Mouse (Mus musculus): ENCODE results near the gene Trim67.
"Not testable (repeated sequence)": the region's sequence is repeated elsewhere in the genome, so short reads cannot be mapped to it uniquely, and the experiment has no call there.

Trim67 gene

DNA sequence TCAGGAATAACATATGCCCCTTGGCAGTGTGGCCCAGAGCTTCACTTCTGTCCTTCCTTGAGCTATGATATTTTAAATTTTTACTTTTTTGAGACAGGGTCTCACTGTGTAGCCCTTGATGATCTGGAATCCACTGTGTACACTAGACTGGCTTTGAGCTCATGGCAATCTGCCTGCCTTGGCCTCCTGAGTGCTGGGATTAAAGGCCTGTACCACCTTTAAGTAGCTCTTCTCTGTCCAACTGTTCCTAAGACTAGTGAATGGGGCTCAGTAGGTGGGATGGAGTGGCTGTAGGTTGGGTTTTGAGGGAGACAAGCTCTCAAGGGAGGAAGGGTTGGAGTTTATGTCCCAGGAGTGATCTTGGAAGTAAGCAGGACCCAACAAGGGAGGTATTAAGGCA, 43.0 kb downstream of the Trim67 start:
- no peak for DNase-seq

DNA sequence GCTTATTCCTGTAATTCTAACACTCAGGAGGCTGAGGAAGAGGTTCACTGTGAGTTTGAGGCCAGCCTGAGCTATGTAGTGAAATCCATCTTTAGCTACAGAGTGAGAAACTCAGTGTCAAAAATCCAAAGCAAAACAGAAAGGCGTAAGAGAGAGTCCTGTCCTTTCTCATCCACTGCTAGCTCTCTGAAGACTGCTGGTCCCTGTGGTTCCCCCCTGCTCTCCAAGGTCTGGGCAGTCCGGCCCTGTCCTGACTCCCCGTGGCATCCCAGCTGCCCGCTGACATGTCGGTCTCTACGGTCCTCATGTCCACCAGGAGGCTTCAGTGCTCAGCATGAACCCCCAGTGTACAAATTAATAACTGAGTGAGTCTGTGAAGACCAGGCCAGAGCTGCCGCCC, 43.4 kb downstream of the Trim67 start:
- no peak for DNase-seq

DNA sequence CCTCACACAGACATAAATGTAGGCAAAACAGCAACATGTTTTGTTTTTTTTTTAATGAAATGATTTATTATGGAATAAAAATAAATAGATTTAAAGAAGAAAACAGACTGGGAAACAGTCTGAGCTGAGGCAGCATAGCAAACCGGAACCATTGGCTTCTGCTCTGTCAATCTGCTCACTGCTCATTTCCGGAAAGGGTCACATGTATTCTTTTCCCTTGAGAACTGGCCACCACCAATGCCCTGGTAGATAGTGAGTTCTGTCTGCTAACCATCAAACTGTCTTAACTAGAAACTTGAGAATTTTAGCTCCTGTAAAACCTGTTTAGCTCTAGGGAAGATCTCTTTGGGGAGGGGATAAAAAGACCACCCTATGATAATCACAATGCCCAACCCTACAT, 44.0 kb downstream of the Trim67 start:
- DNase-seq, result no peak

DNA sequence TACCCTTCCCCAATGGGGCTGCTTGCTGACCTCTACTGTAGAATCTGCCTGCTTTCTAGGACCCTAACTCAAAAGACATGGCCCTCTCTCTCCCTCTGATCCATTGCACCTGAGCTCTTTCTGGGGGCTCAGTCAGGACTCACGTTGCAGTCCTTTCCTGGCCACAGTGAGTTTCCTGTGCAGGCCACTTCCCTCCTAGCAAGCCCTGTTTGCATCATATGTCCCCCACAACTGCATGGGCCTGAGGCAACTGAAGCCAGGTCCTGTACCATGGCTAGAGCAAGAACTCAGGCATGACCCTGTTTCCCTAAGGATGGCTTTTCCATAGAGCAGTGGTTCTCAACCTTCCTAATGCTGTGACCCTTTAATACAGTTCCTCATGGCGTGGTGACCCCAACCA, 45.1 kb downstream of the Trim67 start:
- no peak for DNase-seq

- DNase-seq, result no peak
Observed at GRCm38 (mm10) chr8:124839371-124839770, 46.5 kb downstream of the Trim67 start.

DNA sequence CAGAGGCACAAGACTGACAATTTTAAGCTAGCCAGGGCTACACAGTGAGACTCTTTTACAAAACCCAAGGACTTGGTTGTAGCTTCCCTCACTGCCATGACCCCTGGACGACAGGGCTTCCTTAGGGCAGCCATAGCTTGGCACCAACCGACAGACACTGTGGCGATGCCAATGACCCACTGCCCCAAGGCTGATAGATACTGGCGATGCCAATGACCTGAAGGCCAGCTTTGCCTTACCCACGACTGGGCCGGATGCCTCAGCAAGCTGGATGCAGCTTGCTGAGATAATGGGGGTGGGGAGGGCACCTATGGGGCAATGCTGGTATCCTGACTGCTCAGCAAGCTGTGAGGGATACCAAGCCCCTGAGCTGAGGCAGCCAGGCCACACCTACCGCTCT, 48.0 kb downstream of the Trim67 start:
- no peak for DNase-seq

- DNase-seq, result no peak
Observed at GRCm38 (mm10) chr8:124841775-124842174, 48.9 kb downstream of the Trim67 start.

DNA sequence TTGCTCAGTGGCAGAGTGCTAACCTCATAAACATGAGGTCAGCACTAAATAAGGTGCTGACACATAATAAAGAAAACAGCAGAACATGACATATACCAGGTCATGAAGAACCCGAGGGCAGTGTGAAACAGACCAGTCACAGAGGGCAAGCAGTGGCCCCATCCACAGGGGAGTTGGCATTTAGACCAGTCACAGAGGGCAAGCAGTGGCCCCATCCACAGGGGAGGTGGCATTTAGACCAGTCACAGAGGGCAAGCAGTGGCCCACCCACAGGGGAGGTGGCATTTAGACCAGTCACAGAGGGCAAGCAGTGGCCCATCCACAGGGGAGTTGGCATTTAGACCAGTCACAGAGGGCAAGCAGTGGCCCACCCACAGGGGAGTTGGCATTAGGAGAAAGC, 50.0 kb downstream of the Trim67 start:
- DNase-seq, result not testable (repeated sequence)

- peak; percentile 71 for DNase-seq
Observed at GRCm38 (mm10) chr8:124845131-124845530, 52.2 kb downstream of the Trim67 start.

- no peak for DNase-seq
Observed at GRCm38 (mm10) chr8:124845573-124845972, 52.7 kb downstream of the Trim67 start.

GRCm38 (mm10) chr8:124853511-124853910, 60.6 kb downstream of the Trim67 start:
- no peak for DNase-seq

DNA sequence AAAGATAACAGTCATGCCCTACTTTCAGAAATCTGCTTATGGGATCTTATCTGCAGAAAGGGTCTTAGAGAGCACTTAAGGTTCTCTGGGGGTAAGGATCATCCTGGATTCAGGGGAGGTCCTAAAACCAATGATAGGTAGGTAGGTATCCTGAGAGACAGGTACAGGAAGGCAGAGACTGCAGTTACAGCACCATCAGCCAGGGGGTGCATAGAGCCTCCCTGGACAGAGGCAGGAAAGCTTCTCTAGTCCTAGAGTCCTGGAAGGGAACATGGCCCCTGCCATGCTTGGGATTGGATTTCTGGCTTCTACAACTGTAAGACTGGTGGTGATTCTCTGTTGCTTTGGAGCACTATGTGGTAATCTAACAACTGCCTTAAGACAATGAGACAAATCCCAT, 66.6 kb downstream of the Trim67 start:
- peak; percentile 64 for DNase-seq

DNA sequence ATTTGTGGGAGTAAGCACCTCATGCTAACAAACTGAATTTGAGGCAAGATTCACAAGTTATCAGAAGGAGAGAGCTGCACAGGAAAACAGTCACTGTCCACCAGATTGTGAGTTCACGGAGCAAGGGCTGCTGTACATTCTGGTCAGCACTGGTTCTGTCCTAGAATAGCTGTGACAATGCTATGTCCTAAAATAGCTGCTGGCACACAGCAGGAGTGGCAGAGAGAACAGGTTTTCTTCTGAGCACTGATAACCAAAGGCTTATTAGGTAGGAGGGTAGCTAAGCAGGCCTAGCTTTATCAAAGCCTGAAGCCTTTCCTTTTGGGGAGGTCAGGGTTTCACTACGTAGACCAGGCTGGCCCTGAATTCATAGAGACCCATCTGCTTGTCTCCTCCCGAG, 67.3 kb downstream of the Trim67 start:
- DNase-seq, result no peak

- peak; percentile 93 for DNase-seq
Observed at GRCm38 (mm10) chr8:124862321-124863162, 69.7 kb downstream of the Trim67 start, which contains the start of the genes Gnpat and 2810004N23Rik. Gnpat (plus strand) TSS chr8:124863033. 2810004N23Rik (minus strand) TSS chr8:124863120.

GRCm38 (mm10) chr8:124863163-124863677, 70.3 kb downstream of the Trim67 start:
- no peak for DNase-seq

DNA sequence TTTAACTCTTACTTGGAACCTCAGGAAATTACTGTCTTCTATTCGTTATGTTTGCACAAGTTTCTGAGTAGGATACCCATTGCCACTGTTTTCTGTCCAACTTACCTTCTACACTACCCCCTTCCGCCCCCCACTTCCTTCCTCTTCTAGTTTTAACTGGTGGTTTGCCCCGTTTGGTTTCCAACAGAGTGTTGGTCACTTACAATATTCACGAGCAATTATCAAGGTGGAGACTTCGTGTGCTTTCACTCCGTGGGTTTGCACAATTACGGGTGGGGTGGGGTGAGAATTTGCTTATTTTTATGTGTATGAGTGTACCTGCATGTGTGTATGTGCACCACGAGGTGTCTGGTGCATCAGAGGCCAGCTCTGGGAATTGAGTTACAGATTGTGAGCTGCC, 70.8 kb downstream of the Trim67 start:
- DNase-seq, result no peak

DNA sequence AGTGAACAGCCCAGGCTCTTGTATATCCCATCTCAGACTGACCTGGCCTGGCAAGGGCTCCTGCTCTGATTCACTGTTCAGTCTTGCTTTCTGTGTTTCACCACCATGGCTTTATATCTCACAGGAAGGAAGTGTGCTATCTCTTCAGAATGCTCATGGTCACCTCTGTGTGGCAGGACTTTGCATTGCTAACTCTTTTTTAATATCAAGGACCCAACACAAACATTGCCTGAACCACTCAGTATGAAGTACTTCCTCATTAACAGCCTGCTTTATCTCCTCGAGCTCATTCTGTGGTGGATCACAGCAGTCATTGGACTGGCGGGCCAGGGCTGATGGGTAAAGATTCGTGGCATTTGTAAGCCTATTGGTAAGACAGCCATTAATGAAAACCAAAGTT, 73.8 kb downstream of the Trim67 start:
- peak; percentile 21 for DNase-seq

DNA sequence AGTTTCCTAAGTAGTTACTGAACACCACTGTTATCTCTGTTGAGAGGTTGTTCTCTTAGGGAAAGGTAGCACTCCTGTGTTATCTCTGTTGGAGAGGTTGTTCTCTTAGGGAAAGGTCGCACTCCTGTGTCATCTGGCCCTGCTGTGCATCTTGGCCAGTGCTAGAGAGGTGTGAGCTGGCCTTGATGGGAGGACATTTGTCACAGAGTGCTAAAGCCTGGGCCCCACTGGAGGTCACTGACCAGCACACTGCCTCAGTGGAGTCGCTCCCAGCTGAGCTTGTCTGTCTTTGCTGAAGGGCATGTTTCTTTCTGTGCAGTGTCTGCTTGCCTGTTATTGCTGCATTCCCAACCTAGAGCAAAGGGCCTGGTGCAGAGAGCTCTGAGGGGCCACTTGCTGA, 74.2 kb downstream of the Trim67 start:
- DNase-seq, result no peak

GRCm38 (mm10) chr8:124869708-124870107, 76.8 kb downstream of the Trim67 start:
- DNase-seq, result no peak

GRCm38 (mm10) chr8:124871474-124871873, 78.6 kb downstream of the Trim67 start:
- DNase-seq, result no peak

- DNase-seq, result no peak
Observed at GRCm38 (mm10) chr8:124872081-124872480, 79.2 kb downstream of the Trim67 start.

DNA sequence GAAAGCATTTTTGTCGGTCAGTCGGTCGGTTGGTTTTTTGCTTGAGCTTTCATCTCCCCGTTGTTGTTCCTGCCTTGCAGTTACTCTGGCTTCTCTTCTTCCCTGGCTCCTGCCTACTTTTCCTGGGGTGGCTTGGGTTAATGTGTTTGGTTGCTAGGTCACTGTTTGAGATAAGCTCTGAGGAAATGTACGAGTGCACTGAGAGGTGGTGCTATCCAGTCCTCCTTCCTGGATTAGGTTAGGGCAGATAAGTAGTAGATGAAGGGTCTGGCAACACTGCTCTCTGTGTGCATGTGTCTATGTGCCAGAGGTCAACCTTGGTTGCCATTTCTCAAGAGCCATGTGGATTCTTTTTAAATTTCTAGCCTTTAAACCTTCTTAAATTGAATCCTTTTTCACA, 79.8 kb downstream of the Trim67 start:
- DNase-seq, result peak; percentile 53

- DNase-seq, result no peak
Observed at GRCm38 (mm10) chr8:124878141-124878540, 85.2 kb downstream of the Trim67 start.

DNA sequence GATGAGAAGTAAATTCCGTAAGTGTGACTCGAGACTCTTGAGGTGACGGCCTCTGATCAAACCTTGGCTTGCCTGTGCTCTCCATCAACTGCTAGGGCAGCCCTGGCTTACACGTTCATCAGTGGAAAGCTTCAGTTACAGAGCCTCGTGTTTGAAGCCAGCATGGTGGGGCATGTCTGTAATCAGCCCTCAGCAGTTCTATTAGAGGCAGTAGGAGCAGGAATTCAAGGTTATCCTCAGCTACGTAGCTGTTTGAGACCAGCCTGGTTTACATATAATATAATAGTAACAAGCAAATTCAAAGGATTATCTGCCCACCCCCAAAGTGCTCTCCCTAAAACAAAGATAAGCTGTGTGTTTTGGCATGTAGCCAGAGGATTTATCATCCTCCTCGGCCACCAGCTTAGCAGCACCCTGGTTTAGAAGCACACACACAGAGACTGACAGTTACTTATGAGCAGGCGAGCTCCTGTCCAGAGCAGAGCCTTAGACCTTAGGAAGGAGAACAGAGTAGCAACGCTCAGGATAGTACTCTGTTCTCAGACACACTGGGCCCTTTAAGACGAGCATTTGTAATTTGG, 86.1 kb downstream of the Trim67 start:
- no peak for DNase-seq

Data from lung, postnatal 36 days (tissue).